Mouse (Mus musculus): ENCODE results near the gene Samd4. TPM values are rescaled to one million over a fixed set of nuclear protein-coding genes. Genes with fewer than 3 reads are reported as not detected.

The Samd4 gene
- total and polyA plus RNA-seq, 2 experiments from 2014 or later = 4.9 to 14.7 TPM

- H3K9me3 ChIP-seq (ENCODE audit: low read length) = no peaks in the 10 kb centered on the region
- H3K9ac ChIP-seq (replicated peaks; ENCODE audit: low read length) = no peak overlapping the region
- H3K4me2 ChIP-seq (ENCODE audit: low read depth, low read length) = no peak overlapping the region
- H3K27me3 ChIP-seq (ENCODE audit: insufficient read depth, low read length) = no peaks in the 10 kb centered on the region
- H3K4me1 ChIP-seq (ENCODE audit: insufficient read depth, low read length) = no peaks in the 10 kb centered on the region
- ATAC-seq = no peak
- 72% methylated on average over 6 of the region's 6 CpGs for WGBS
- H3K27ac ChIP-seq = no peak overlapping the region
- DNase-seq (ENCODE audit: low spot score) = no peak
- TF ChIP-seq CTCF (IDR thresholded peaks at IDR 0.05; ENCODE audit: low read depth) = no peak
- no peaks in the 10 kb centered on the region for H3K36me3 ChIP-seq (ENCODE audit: insufficient read depth, low read length)
- H3K4me3 ChIP-seq (ENCODE audit: low read length) = no peak overlapping the region
These were observed 144.9 kb downstream of the Samd4 start for GRCm38 (mm10) chr14:47027431-47028118.

GRCm38 (mm10) chr14:47031542-47031941, 148.9 kb downstream of the Samd4 start:
- Histone ChIP-seq H3K27ac (no peak overlapping the region), H3K36me3 (ENCODE audit: insufficient read depth, low read length) (no peaks in the 10 kb centered on the region), H3K4me1 (ENCODE audit: insufficient read depth, low read length) (no peaks in the 10 kb centered on the region), H3K27me3 (ENCODE audit: insufficient read depth, low read length) (no peaks in the 10 kb centered on the region), H3K4me3 (ENCODE audit: low read length) (no peak overlapping the region), H3K9me3 (ENCODE audit: low read length) (no peaks in the 10 kb centered on the region), H3K4me2 (ENCODE audit: low read depth, low read length) (no peak overlapping the region), H3K9ac (replicated peaks; ENCODE audit: low read length) (no peak overlapping the region)
- ATAC-seq (no peak), DNase-seq (ENCODE audit: low spot score) (no peak)
- no peak for TF ChIP-seq CTCF (IDR thresholded peaks at IDR 0.05; ENCODE audit: low read depth)
- 74% methylated on average over 2 of the region's 2 CpGs for WGBS

GRCm38 (mm10) chr14:47032140-47032539, 149.5 kb downstream of the Samd4 start:
- ATAC-seq (no peak), DNase-seq (ENCODE audit: low spot score) (no peak)
- H3K27me3 ChIP-seq (ENCODE audit: insufficient read depth, low read length) = no peaks in the 10 kb centered on the region
- no peak overlapping the region for H3K9ac ChIP-seq (replicated peaks; ENCODE audit: low read length)
- WGBS = 25% methylated on average over 4 of the region's 4 CpGs
- H3K27ac ChIP-seq = no peak overlapping the region
- H3K9me3 ChIP-seq (ENCODE audit: low read length) = no peaks in the 10 kb centered on the region
- no peak overlapping the region for H3K4me3 ChIP-seq (ENCODE audit: low read length)
- no peaks in the 10 kb centered on the region for H3K4me1 ChIP-seq (ENCODE audit: insufficient read depth, low read length)
- no peak overlapping the region for H3K4me2 ChIP-seq (ENCODE audit: low read depth, low read length)
- TF ChIP-seq CTCF (IDR thresholded peaks at IDR 0.05; ENCODE audit: low read depth) = no peak
- H3K36me3 ChIP-seq (ENCODE audit: insufficient read depth, low read length) = no peaks in the 10 kb centered on the region

GRCm38 (mm10) chr14:47033423-47033822, 150.8 kb downstream of the Samd4 start:
- Histone ChIP-seq H3K4me3 (ENCODE audit: low read length) (no peak overlapping the region), H3K36me3 (ENCODE audit: insufficient read depth, low read length) (no peaks in the 10 kb centered on the region), H3K9ac (replicated peaks; ENCODE audit: low read length) (no peak overlapping the region), H3K27me3 (ENCODE audit: insufficient read depth, low read length) (no peaks in the 10 kb centered on the region), H3K4me2 (ENCODE audit: low read depth, low read length) (no peak overlapping the region), H3K9me3 (ENCODE audit: low read length) (no peaks in the 10 kb centered on the region), H3K4me1 (ENCODE audit: insufficient read depth, low read length) (no peaks in the 10 kb centered on the region), H3K27ac (no peak overlapping the region)
- 94% methylated on average over 5 of the region's 5 CpGs for WGBS
- DNase-seq (ENCODE audit: low spot score) (no peak), ATAC-seq (no peak)
- no peak for TF ChIP-seq CTCF (IDR thresholded peaks at IDR 0.05; ENCODE audit: low read depth)

DNA sequence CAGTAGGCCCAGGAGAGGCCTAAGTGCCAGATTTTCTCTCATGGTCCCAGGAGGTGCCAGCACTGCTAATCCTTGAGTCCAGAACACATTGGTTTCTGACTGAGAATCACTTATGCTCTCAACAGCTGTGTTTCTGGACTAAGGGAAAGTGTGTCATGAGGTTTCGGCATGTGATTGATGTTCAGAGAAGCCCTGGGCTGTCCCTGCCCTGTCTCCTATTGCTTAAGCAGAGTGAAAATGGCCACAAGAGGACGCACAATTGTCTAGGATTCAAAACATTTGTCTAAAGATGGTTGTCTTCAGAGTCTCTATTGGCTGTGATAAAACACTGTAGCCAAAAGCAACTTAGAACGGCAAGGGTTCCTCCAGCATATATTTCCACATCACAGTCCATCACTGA, 159.0 kb downstream of the Samd4 start:
- Histone ChIP-seq H3K9ac (replicated peaks; ENCODE audit: low read length) (no peak overlapping the region), H3K27me3 (ENCODE audit: insufficient read depth, low read length) (no peaks in the 10 kb centered on the region), H3K36me3 (ENCODE audit: insufficient read depth, low read length) (no peaks in the 10 kb centered on the region), H3K4me1 (ENCODE audit: insufficient read depth, low read length) (no peaks in the 10 kb centered on the region), H3K4me3 (ENCODE audit: low read length) (no peak overlapping the region), H3K9me3 (ENCODE audit: low read length) (no peaks in the 10 kb centered on the region), H3K27ac (no peak overlapping the region), H3K4me2 (ENCODE audit: low read depth, low read length) (no peak overlapping the region)
- 83% methylated on average over 3 of the region's 3 CpGs for WGBS
- no peak for TF ChIP-seq CTCF (IDR thresholded peaks at IDR 0.05; ENCODE audit: low read depth)
- no peak for DNase-seq (ENCODE audit: low spot score)
- no peak for ATAC-seq

DNA sequence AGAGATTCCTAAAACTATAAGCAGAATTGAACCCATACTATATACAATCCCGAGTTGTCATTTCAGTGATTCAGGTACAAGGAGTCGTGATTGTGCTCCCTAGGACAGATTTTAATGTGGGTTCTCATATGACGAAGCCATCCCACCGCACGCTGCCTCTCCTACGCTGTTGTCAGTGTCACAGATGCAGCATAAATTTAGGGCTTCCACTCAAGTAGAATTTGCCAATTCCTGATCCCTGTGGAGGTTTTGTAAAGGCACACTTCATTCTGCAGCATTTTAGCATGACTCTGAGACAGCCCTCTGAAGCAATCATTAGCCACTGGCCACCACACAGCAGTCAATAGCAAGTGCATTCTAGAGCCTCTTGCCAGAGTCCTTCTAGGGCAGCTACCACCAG, 166.4 kb downstream of the Samd4 start:
- Histone ChIP-seq H3K9ac (replicated peaks; ENCODE audit: low read length) (no peak overlapping the region), H3K36me3 (ENCODE audit: insufficient read depth, low read length) (no peaks in the 10 kb centered on the region), H3K27me3 (ENCODE audit: insufficient read depth, low read length) (no peaks in the 10 kb centered on the region), H3K27ac (no peak overlapping the region), H3K4me3 (ENCODE audit: low read length) (no peak overlapping the region), H3K4me2 (ENCODE audit: low read depth, low read length) (no peak overlapping the region), H3K4me1 (ENCODE audit: insufficient read depth, low read length) (no peaks in the 10 kb centered on the region), H3K9me3 (ENCODE audit: low read length) (no peaks in the 10 kb centered on the region)
- DNase-seq (ENCODE audit: low spot score) (no peak), ATAC-seq (no peak)
- TF ChIP-seq CTCF (IDR thresholded peaks at IDR 0.05; ENCODE audit: low read depth) = no peak
- 96% methylated on average over 6 of the region's 6 CpGs for WGBS

GRCm38 (mm10) chr14:47051743-47052610, 169.3 kb downstream of the Samd4 start:
- no peak for TF ChIP-seq CTCF (IDR thresholded peaks at IDR 0.05; ENCODE audit: low read depth)
- ATAC-seq (no peak), DNase-seq (ENCODE audit: low spot score) (no peak)
- Histone ChIP-seq H3K27ac (no peak overlapping the region), H3K36me3 (ENCODE audit: insufficient read depth, low read length) (no peaks in the 10 kb centered on the region), H3K4me2 (ENCODE audit: low read depth, low read length) (no peak overlapping the region), H3K9ac (replicated peaks; ENCODE audit: low read length) (no peak overlapping the region), H3K9me3 (ENCODE audit: low read length) (no peaks in the 10 kb centered on the region), H3K27me3 (ENCODE audit: insufficient read depth, low read length) (no peaks in the 10 kb centered on the region), H3K4me3 (ENCODE audit: low read length) (no peak overlapping the region), H3K4me1 (ENCODE audit: insufficient read depth, low read length) (no peaks in the 10 kb centered on the region)
- 93% methylated on average over 5 of the region's 5 CpGs for WGBS
